In genomic region chr2:93124866-93125467, GRCm38 (mm10) we compare ENCODE assay signal across 26 mouse cellular contexts.
"Had no signal": no experiment of that assay in that cellular context is flagged by ENCODE, and none has a peak within 500 bp of the region (broad histone marks: within the 10 kb centered on the region; RNA-seq: fewer than 3 reads in every experiment).

No protein-coding gene starts in this region.

- H3K4me1 ChIP-seq: liver, embryonic 12.5 days; liver, embryonic 15.5 days; megakaryocyte, embryonic 14.5 days had no signal

- DNase-seq: kidney, adult 8-10 months; kidney, postnatal 10 days; layer of hippocampus, adult 9-11 months; liver; lung, adult 18-20 months; lung, postnatal 10 days; lung, postnatal 36 days; right cerebral cortex, adult 18-20 months; right cerebral cortex, postnatal 14 days; right cerebral cortex, postnatal 4 days; thymus, adult 2 months; thymus, postnatal 14 days; thymus, postnatal 4 days had no signal

- H3K9me3 ChIP-seq: kidney, embryonic 15.5 days; limb, embryonic 10.5 days; limb, embryonic 13.5 days; liver, embryonic 12.5 days; liver, embryonic 15.5 days; lung, embryonic 15.5 days; megakaryocyte, embryonic 14.5 days; midbrain, embryonic 10.5 days; midbrain, embryonic 13.5 days had no signal

- H3K4me2 ChIP-seq: kidney, embryonic 15.5 days; limb, embryonic 13.5 days; liver, embryonic 12.5 days; liver, embryonic 15.5 days; lung, embryonic 15.5 days; midbrain, embryonic 13.5 days had no signal

- H3K9ac ChIP-seq: kidney, embryonic 15.5 days; limb, embryonic 13.5 days; liver, embryonic 12.5 days; liver, embryonic 15.5 days; lung, embryonic 15.5 days; midbrain, embryonic 13.5 days had no signal

- ATAC-seq: liver, embryonic 12.5 days; midbrain, embryonic 13.5 days; midbrain, embryonic 16.5 days had no signal

- H3K4me3 ChIP-seq: kidney, embryonic 15.5 days; layer of hippocampus, adult 2 months; limb, embryonic 10.5 days; limb, embryonic 13.5 days; liver, embryonic 12.5 days; liver, embryonic 15.5 days; lung, embryonic 15.5 days; megakaryocyte, embryonic 14.5 days; midbrain, embryonic 10.5 days; midbrain, embryonic 13.5 days; myocyte had no signal

- H3K27ac ChIP-seq: kidney, embryonic 15.5 days; layer of hippocampus, adult 2 months; limb, embryonic 10.5 days; limb, embryonic 13.5 days; liver, embryonic 12.5 days; liver, embryonic 15.5 days; lung, embryonic 15.5 days; midbrain, embryonic 10.5 days; stomach, postnatal 0 days had no signal

- H3K36me3 ChIP-seq: kidney, embryonic 15.5 days; limb, embryonic 10.5 days; limb, embryonic 13.5 days; liver, embryonic 12.5 days; liver, embryonic 15.5 days; lung, embryonic 15.5 days; midbrain, embryonic 10.5 days; midbrain, embryonic 13.5 days had no signal

- H3K27me3 ChIP-seq: limb, embryonic 13.5 days; liver, embryonic 12.5 days; liver, embryonic 15.5 days; lung, embryonic 15.5 days; midbrain, embryonic 13.5 days had no signal
